Mouse (Mus musculus): Measurements from ENCODE around the gene Prdm11. TPM values are rescaled to one million over a fixed set of nuclear protein-coding genes. Genes with fewer than 3 reads are reported as not detected.
A peak's percentile ranks its signal among the peaks of the same experiment; 100 is the strongest.

Gene Prdm11
- polyA plus RNA-seq, 1 experiment from 2014 or later: 1.5 TPM

- Histone ChIP-seq H3K27me3 (ENCODE audit: low read depth, poor library complexity, severe bottlenecking) (no peaks in the 10 kb centered on the region), H3K4me3 (no peak overlapping the region), H3K36me3 (peaks cover 27% of the 10 kb centered on the region), H3K4me1 (peaks cover 31% of the 10 kb centered on the region), H3K27ac (replicated peaks) (no peak overlapping the region), H3K9me3 (replicated peaks) (no peaks in the 10 kb centered on the region)
- 86% methylated on average over 7 of the region's 7 CpGs for whole genome bisulfite sequencing
- no peak for DNase-seq (ENCODE audit: low spot score)
Measured at GRCm38 (mm10) chr2:92987108-92987618, 58.8 kb downstream of the Prdm11 start.

- peaks cover 19% of the 10 kb centered on the region for H3K36me3 ChIP-seq
- H3K4me1 ChIP-seq: peaks cover 29% of the 10 kb centered on the region
- no peak for DNase-seq (ENCODE audit: low spot score)
- WGBS: 47% methylated on average over 7 of the region's 7 CpGs
- H3K4me3 ChIP-seq: no peak overlapping the region
- 0 out of 2 replicates have a peak overlapping the region, but pooled peaks have one; percentile 19 for H3K27ac ChIP-seq (replicated peaks)
- H3K9me3 ChIP-seq (replicated peaks): no peaks in the 10 kb centered on the region
- H3K27me3 ChIP-seq (ENCODE audit: low read depth, poor library complexity, severe bottlenecking): no peaks in the 10 kb centered on the region
Measured at GRCm38 (mm10) chr2:92985600-92985999, 60.4 kb downstream of the Prdm11 start.

GRCm38 (mm10) chr2:92985171-92985570 lies 60.8 kb downstream of the Prdm11 start:
- peaks cover 23% of the 10 kb centered on the region for H3K36me3 ChIP-seq
- DNase-seq (ENCODE audit: low spot score): no peak
- H3K9me3 ChIP-seq (replicated peaks): no peaks in the 10 kb centered on the region
- WGBS: 91% methylated on average over 2 of the region's 2 CpGs
- peaks cover 28% of the 10 kb centered on the region for H3K4me1 ChIP-seq
- H3K27ac ChIP-seq (replicated peaks): no peak overlapping the region
- no peak overlapping the region for H3K4me3 ChIP-seq
- no peaks in the 10 kb centered on the region for H3K27me3 ChIP-seq (ENCODE audit: low read depth, poor library complexity, severe bottlenecking)

GRCm38 (mm10) chr2:92984321-92985108 lies 61.5 kb downstream of the Prdm11 start:
- Histone ChIP-seq H3K27me3 (ENCODE audit: low read depth, poor library complexity, severe bottlenecking) (no peaks in the 10 kb centered on the region), H3K4me3 (no peak overlapping the region), H3K4me1 (peaks cover 28% of the 10 kb centered on the region), H3K27ac (replicated peaks) (no peak overlapping the region), H3K36me3 (peaks cover 30% of the 10 kb centered on the region), H3K9me3 (replicated peaks) (no peaks in the 10 kb centered on the region)
- WGBS: 87% methylated on average over 7 of the region's 7 CpGs
- DNase-seq (ENCODE audit: low spot score): no peak

- Histone ChIP-seq H3K4me1 (peaks cover 18% of the 10 kb centered on the region), H3K9me3 (replicated peaks) (no peaks in the 10 kb centered on the region), H3K27me3 (ENCODE audit: low read depth, poor library complexity, severe bottlenecking) (no peaks in the 10 kb centered on the region), H3K36me3 (peaks cover 34% of the 10 kb centered on the region), H3K27ac (replicated peaks) (no peak overlapping the region), H3K4me3 (no peak overlapping the region)
- 88% methylated on average over 4 of the region's 4 CpGs for WGBS
- DNase-seq (ENCODE audit: low spot score): no peak
Measured at GRCm38 (mm10) chr2:92983273-92983620, 62.7 kb downstream of the Prdm11 start.

- no peak overlapping the region for H3K27ac ChIP-seq (replicated peaks)
- peaks cover 13% of the 10 kb centered on the region for H3K4me1 ChIP-seq
- DNase-seq (ENCODE audit: low spot score): no peak
- no peaks in the 10 kb centered on the region for H3K27me3 ChIP-seq (ENCODE audit: low read depth, poor library complexity, severe bottlenecking)
- peaks cover 36% of the 10 kb centered on the region for H3K36me3 ChIP-seq
- no peak overlapping the region for H3K4me3 ChIP-seq
- H3K9me3 ChIP-seq (replicated peaks): no peaks in the 10 kb centered on the region
- 80% methylated on average over 8 of the region's 8 CpGs for WGBS
Measured at GRCm38 (mm10) chr2:92982591-92983272, 63.2 kb downstream of the Prdm11 start.

GRCm38 (mm10) chr2:92980165-92980564 lies 65.8 kb downstream of the Prdm11 start:
- no peak for DNase-seq (ENCODE audit: low spot score)
- peaks cover 7% of the 10 kb centered on the region for H3K4me1 ChIP-seq
- H3K27me3 ChIP-seq (ENCODE audit: low read depth, poor library complexity, severe bottlenecking): no peaks in the 10 kb centered on the region
- WGBS: 88% methylated on average over 10 of the region's 10 CpGs
- H3K4me3 ChIP-seq: no peak overlapping the region
- no peaks in the 10 kb centered on the region for H3K9me3 ChIP-seq (replicated peaks)
- H3K27ac ChIP-seq (replicated peaks): no peak overlapping the region
- peaks cover 35% of the 10 kb centered on the region for H3K36me3 ChIP-seq

- Histone ChIP-seq H3K27ac (replicated peaks) (peak overlapping the region; percentile 57; the same call in 1 of the 2 replicates), H3K4me1 (peaks cover 8% of the 10 kb centered on the region), H3K36me3 (peaks cover 67% of the 10 kb centered on the region), H3K27me3 (ENCODE audit: low read depth, poor library complexity, severe bottlenecking) (no peaks in the 10 kb centered on the region), H3K4me3 (no peak overlapping the region), H3K9me3 (replicated peaks) (no peaks in the 10 kb centered on the region)
- 75% methylated on average over 14 of the region's 14 CpGs for WGBS
- DNase-seq (ENCODE audit: low spot score): no peak
Measured at GRCm38 (mm10) chr2:92975031-92975790, 70.8 kb downstream of the Prdm11 start.

GRCm38 (mm10) chr2:92973646-92974045 lies 72.3 kb downstream of the Prdm11 start:
- no peak for DNase-seq (ENCODE audit: low spot score)
- Histone ChIP-seq H3K27ac (replicated peaks) (no peak overlapping the region), H3K9me3 (replicated peaks) (no peaks in the 10 kb centered on the region), H3K27me3 (ENCODE audit: low read depth, poor library complexity, severe bottlenecking) (no peaks in the 10 kb centered on the region), H3K36me3 (peaks cover 56% of the 10 kb centered on the region), H3K4me1 (peaks cover 8% of the 10 kb centered on the region), H3K4me3 (no peak overlapping the region)
- 97% methylated on average over 20 of the region's 20 CpGs for WGBS

GRCm38 (mm10) chr2:92972071-92972470 lies 73.9 kb downstream of the Prdm11 start:
- Histone ChIP-seq H3K27ac (replicated peaks) (no peak overlapping the region), H3K9me3 (replicated peaks) (no peaks in the 10 kb centered on the region), H3K36me3 (peaks cover 50% of the 10 kb centered on the region), H3K4me3 (no peak overlapping the region), H3K27me3 (ENCODE audit: low read depth, poor library complexity, severe bottlenecking) (no peaks in the 10 kb centered on the region), H3K4me1 (peaks cover 19% of the 10 kb centered on the region)
- DNase-seq (ENCODE audit: low spot score): no peak
- 91% methylated on average over 17 of the region's 17 CpGs for WGBS

- no peak overlapping the region for H3K4me3 ChIP-seq
- no peaks in the 10 kb centered on the region for H3K27me3 ChIP-seq (ENCODE audit: low read depth, poor library complexity, severe bottlenecking)
- WGBS: 90% methylated on average over 8 of the region's 8 CpGs
- H3K4me1 ChIP-seq: peaks cover 24% of the 10 kb centered on the region
- H3K36me3 ChIP-seq: peaks cover 50% of the 10 kb centered on the region
- H3K27ac ChIP-seq (replicated peaks): no peak overlapping the region
- H3K9me3 ChIP-seq (replicated peaks): no peaks in the 10 kb centered on the region
- no peak for DNase-seq (ENCODE audit: low spot score)
Measured at GRCm38 (mm10) chr2:92971536-92971935, 74.4 kb downstream of the Prdm11 start.

- no peak for DNase-seq (ENCODE audit: low spot score)
- H3K9me3 ChIP-seq (replicated peaks): no peaks in the 10 kb centered on the region
- WGBS: 89% methylated on average over 9 of the region's 9 CpGs
- H3K27me3 ChIP-seq (ENCODE audit: low read depth, poor library complexity, severe bottlenecking): no peaks in the 10 kb centered on the region
- H3K36me3 ChIP-seq: peaks cover 49% of the 10 kb centered on the region
- H3K27ac ChIP-seq (replicated peaks): no peak overlapping the region
- H3K4me3 ChIP-seq: no peak overlapping the region
- H3K4me1 ChIP-seq: peaks cover 24% of the 10 kb centered on the region
Measured at GRCm38 (mm10) chr2:92971069-92971468, 74.9 kb downstream of the Prdm11 start.
